Mouse (Mus musculus) lung, embryonic 16.5 days (tissue): Measurements from ENCODE around the gene Lsp1. TPM values are rescaled to one million over a fixed set of nuclear protein-coding genes. Genes with fewer than 3 reads are reported as not detected.

Source experiments
- ATAC-seq: fragments of 200-750 bp; cut with Nextera tagmentation; 2 replicates; pipeline ENCODE4 v1.8.0; 2017; ENCODE audit warnings: low read depth, mild to moderate bottlenecking, moderate library complexity
- H3K27ac ChIP-seq: fragments of 300-500 bp; sonication (generic); 2 replicates; pipeline ENCODE4 v1.5.1; 2014; ENCODE audit warnings: mild to moderate bottlenecking, control low read depth, low read length
- H3K27me3 ChIP-seq: fragments of 300-500 bp; sonication (generic); 2 replicates; pipeline ENCODE4 v1.6.1; 2014; ENCODE audit warnings: low read depth, low read length, mixed read lengths; ENCODE audit not compliant: control insufficient read depth, insufficient read depth
- H3K36me3 ChIP-seq: fragments of 300-500 bp; sonication (generic); 2 replicates; pipeline ENCODE4 v1.6.1; 2014; ENCODE audit warnings: low read length; ENCODE audit not compliant: control insufficient read depth, insufficient read depth
- H3K4me1 ChIP-seq: fragments of 300-500 bp; sonication (generic); replicated peaks from 2 replicates; pipeline ENCODE4 v1.6.1; 2014; ENCODE audit warnings: low read length, mixed read lengths; ENCODE audit not compliant: control insufficient read depth, insufficient read depth
- H3K4me2 ChIP-seq: fragments of 300-500 bp; sonication (generic); 2 replicates; pipeline ENCODE4 v1.6.1; 2014; ENCODE audit warnings: low read depth, low read length, control low read depth
- H3K4me3 ChIP-seq: fragments of 300-500 bp; sonication (generic); 2 replicates; pipeline ENCODE4 v1.5.1; 2014; ENCODE audit warnings: mild to moderate bottlenecking, low read length, control low read depth
- H3K9ac ChIP-seq: fragments of 300-500 bp; sonication (generic); 2 replicates; pipeline ENCODE4 v1.6.1; 2014; ENCODE audit warnings: low read length, control low read depth
- H3K9me3 ChIP-seq: fragments of 300-500 bp; sonication (generic); 2 replicates; pipeline ENCODE4 v1.6.1; 2016; ENCODE audit warnings: low read length; ENCODE audit not compliant: control insufficient read depth
- WGBS: fragments of 180-500 bp; shearing (Covaris S2); extraction: QIAGEN DNeasy Blood & Tissue Kit; methylation state at CpG from one replicate; pipeline ENCODE4 v1.1.7; 2014; 5-methylcytosine and 5-hydroxymethylcytosine counted together
- polyA plus RNA-seq: library from polyadenylated mRNA; unstranded; fragments of >200 nt; fragmentation: Nextera tagmentation; extraction: Ambion mirVana; gene quantifications from 2 replicates; pipeline ENCODE4 v1.2.1, GENCODE M21; 2015

The Lsp1 gene
- polyA plus RNA-seq, 1 experiment from 2014 or later, result 110 TPM

- H3K36me3 ChIP-seq, result no peaks in the 10 kb centered on the region
- no peak overlapping the region for H3K27ac ChIP-seq
- H3K4me1 ChIP-seq, result peaks cover 32% of the 10 kb centered on the region
- H3K4me2 ChIP-seq, result no peak overlapping the region
- no peaks in the 10 kb centered on the region for H3K27me3 ChIP-seq
- H3K4me3 ChIP-seq, result no peak overlapping the region
- ATAC-seq, result no peak
- no peak overlapping the region for H3K9ac ChIP-seq
- WGBS, result 83% methylated on average over 4 of the region's 4 CpGs
- H3K9me3 ChIP-seq, result no peaks in the 10 kb centered on the region
Measured at GRCm38 (mm10) chr7:142514048-142514447, 53.4 kb downstream of the Lsp1 start.

- no peaks in the 10 kb centered on the region for H3K9me3 ChIP-seq
Measured at GRCm38 (mm10) chr7:142516221-142516978, 55.8 kb downstream of the Lsp1 start.

GRCm38 (mm10) chr7:142517531-142517930, 56.9 kb downstream of the Lsp1 start:
- Histone ChIP-seq H3K4me1 (peaks cover 24% of the 10 kb centered on the region), H3K4me3 (no peak overlapping the region), H3K36me3 (no peaks in the 10 kb centered on the region), H3K27me3 (no peaks in the 10 kb centered on the region), H3K27ac (no peak overlapping the region), H3K9me3 (no peaks in the 10 kb centered on the region), H3K9ac (no peak overlapping the region), H3K4me2 (no peak overlapping the region)
- ATAC-seq, result no peak
- WGBS, result 38% methylated on average over 2 of the region's 3 CpGs

More at GRCm38 (mm10) chr7:142516221-142516978, 55.8 kb downstream of the Lsp1 start:
- Histone ChIP-seq H3K4me2 (peak overlapping the region; percentile 45; the same call in 1 of the 2 replicates), H3K36me3 (no peaks in the 10 kb centered on the region), H3K27ac (peak overlapping the region; percentile 76), H3K4me3 (0 out of 2 replicates have a peak overlapping the region, but pooled peaks have one; percentile 1), H3K27me3 (no peaks in the 10 kb centered on the region), H3K9ac (peak overlapping the region; percentile 44), H3K4me1 (peaks cover 22% of the 10 kb centered on the region)
- WGBS, result 31% methylated on average over 21 of the region's 21 CpGs
- ATAC-seq, result peak; percentile 88

GRCm38 (mm10) chr7:142520331-142520730, 59.7 kb downstream of the Lsp1 start:
- no peaks in the 10 kb centered on the region for H3K36me3 ChIP-seq
- no peaks in the 10 kb centered on the region for H3K27me3 ChIP-seq
- H3K4me2 ChIP-seq, result no peak overlapping the region
- H3K27ac ChIP-seq, result no peak overlapping the region
- no peaks in the 10 kb centered on the region for H3K9me3 ChIP-seq
- H3K4me1 ChIP-seq, result peaks cover 41% of the 10 kb centered on the region
- no peak overlapping the region for H3K4me3 ChIP-seq
- H3K9ac ChIP-seq, result no peak overlapping the region
- WGBS, result 81% methylated on average over 4 of the region's 4 CpGs
- ATAC-seq, result no peak

GRCm38 (mm10) chr7:142522352-142522751, 61.7 kb downstream of the Lsp1 start:
- Histone ChIP-seq H3K4me1 (peaks cover 35% of the 10 kb centered on the region), H3K4me2 (no peak overlapping the region)
- WGBS, result 35% methylated on average over 4 of the region's 4 CpGs

GRCm38 (mm10) chr7:142523200-142523990, 62.8 kb downstream of the Lsp1 start:
- no peak overlapping the region for H3K4me2 ChIP-seq
- no peaks in the 10 kb centered on the region for H3K36me3 ChIP-seq
- no peaks in the 10 kb centered on the region for H3K27me3 ChIP-seq
- H3K9me3 ChIP-seq, result no peaks in the 10 kb centered on the region
- H3K9ac ChIP-seq, result peak overlapping the region; percentile 12; the same call in 1 of the 2 replicates
- H3K27ac ChIP-seq, result peak overlapping the region; percentile 64
- WGBS, result 31% methylated on average over 17 of the region's 17 CpGs
- H3K4me3 ChIP-seq, result no peak overlapping the region
- no peak for ATAC-seq
- peaks cover 35% of the 10 kb centered on the region for H3K4me1 ChIP-seq

More at GRCm38 (mm10) chr7:142522352-142522751, 61.7 kb downstream of the Lsp1 start:
- H3K9me3 ChIP-seq, result no peaks in the 10 kb centered on the region
- no peaks in the 10 kb centered on the region for H3K36me3 ChIP-seq
- H3K27ac ChIP-seq, result peak overlapping the region; percentile 64
- H3K4me3 ChIP-seq, result no peak overlapping the region
- H3K27me3 ChIP-seq, result no peaks in the 10 kb centered on the region
- H3K9ac ChIP-seq, result no peak overlapping the region
- 0 out of 2 replicates have a peak, but pooled peaks have one; percentile 49 for ATAC-seq

- Histone ChIP-seq H3K27me3 (no peaks in the 10 kb centered on the region), H3K9ac (peak overlapping the region; percentile 42), H3K36me3 (no peaks in the 10 kb centered on the region), H3K4me2 (no peak overlapping the region), H3K4me1 (peaks cover 35% of the 10 kb centered on the region), H3K4me3 (no peak overlapping the region), H3K27ac (peak overlapping the region; percentile 83), H3K9me3 (no peaks in the 10 kb centered on the region)
- WGBS, result 40% methylated on average over 13 of the region's 13 CpGs
- ATAC-seq, result peak; percentile 63
Measured at GRCm38 (mm10) chr7:142525342-142526178, 65.0 kb downstream of the Lsp1 start.

- Histone ChIP-seq H3K9ac (no peak overlapping the region), H3K27ac (0 out of 2 replicates have a peak overlapping the region, but pooled peaks have one; percentile 24), H3K4me2 (no peak overlapping the region), H3K4me3 (no peak overlapping the region), H3K27me3 (no peaks in the 10 kb centered on the region), H3K9me3 (no peaks in the 10 kb centered on the region), H3K36me3 (no peaks in the 10 kb centered on the region), H3K4me1 (peaks cover 41% of the 10 kb centered on the region)
- 43% methylated on average over 10 of the region's 10 CpGs for WGBS
- no peak for ATAC-seq
Measured at GRCm38 (mm10) chr7:142529350-142529749, 68.7 kb downstream of the Lsp1 start.
